Comparison of ENCODE assay signal across 8 mouse cellular contexts in genomic region chr1:168382823-168383157, GRCm38 (mm10). TPM values are rescaled to one million over a fixed set of nuclear protein-coding genes. Genes with fewer than 3 reads are reported as not detected.
A peak's percentile ranks its signal among the peaks of the same experiment; 100 is the strongest.
DNase-seq lines count a peak whose midpoint lies in the region; TF ChIP-seq lines count a peak whose summit lies in the region.

No protein-coding gene starts in this region.

- intact Hi-C loops in gastrocnemius, adult 2 months (cut with DNase I), result loop anchor here (5.0 kb wide), 2 partner anchors 50 to 95 kb away; partner anchors contain the start of gene Pbx1
- intact Hi-C loops in gastrocnemius, postnatal 14 days (cut with DNase I; ENCODE audit: low total_unique reads), result no loop called here

- no peak for TF ChIP-seq CTCF in gastrocnemius, adult 2 months (IDR thresholded peaks at IDR 0.05)

- peaks cover 10% of the 10 kb centered on the region for H3K36me3 ChIP-seq in limb, embryonic 10.5 days

- no peaks in the 10 kb centered on the region for H3K27me3 ChIP-seq in limb, embryonic 10.5 days (ENCODE audit: low read depth, poor library complexity, severe bottlenecking)

- H3K27ac ChIP-seq in gastrocnemius, adult 2 months, result peak overlapping the region; percentile 90
- H3K27ac ChIP-seq in limb, embryonic 10.5 days, result peak overlapping the region; percentile 88

- peaks cover 98% of the 10 kb centered on the region for H3K4me1 ChIP-seq in limb, embryonic 10.5 days

- peak overlapping the region; percentile 16; the same call in 1 of the 2 replicates for H3K4me3 ChIP-seq in gastrocnemius, adult 2 months
- H3K4me3 ChIP-seq in limb, embryonic 10.5 days, result peak overlapping the region; percentile 15; the same call in 1 of the 2 replicates

- H3K9me3 ChIP-seq in limb, embryonic 10.5 days (replicated peaks), result no peaks in the 10 kb centered on the region

- DNase-seq in gastrocnemius, adult 2 months, result no peak
- no peak for DNase-seq in gastrocnemius, adult 8-10 months (ENCODE audit: low spot score in 2 of 2)
- peak; percentile 72 for DNase-seq in ZHBTc4 (ENCODE audit: low read depth, low spot score)
- DNase-seq in heart, adult 9 months (ENCODE audit: low spot score in 2 of 2), result peak; percentile 51 to 65
- peak; percentile 60 for DNase-seq in limb, embryonic 10.5 days (ENCODE audit: low spot score)
- no peak for DNase-seq in layer of hippocampus, adult 18-20 months (ENCODE audit: low spot score in 2 of 2)
- no peak for DNase-seq in right cerebral cortex, postnatal 25 days
- no peak for DNase-seq in gastrocnemius, postnatal 14 days

- WGBS in limb, embryonic 10.5 days, result under 1% methylated on average over 4 of the region's 4 CpGs

RNA-seq across cellular contexts. Expression of gene Pbx1, which starts 49.3 kb away (rescaled TPM):
- 10 to 100 TPM; 16.9 to 29.3 TPM for total RNA-seq in gastrocnemius, adult 2 months (2021)
- total RNA-seq in gastrocnemius, adult 8-10 months (2022), result 10 to 100 TPM; 18.8 to 23.7 (median 20.0) TPM
- polyA plus RNA-seq in limb, embryonic 10.5 days (2016; fragmentation: Nextera tagmentation; extraction: Ambion mirVana), result 44.7 and 55.9 TPM in 2 replicates
- total RNA-seq in layer of hippocampus, adult 18-20 months (2021), result 100 to 1,000 TPM; 122 to 127 TPM
- 10 to 100 TPM; 20.3 to 23.0 TPM for total RNA-seq in gastrocnemius, postnatal 14 days (2021)

Comparison
In these comparisons a context has a peak if more than half of its experiments do, and no peak if none do; other contexts are left out.
1. DNase-seq: peak in ZHBTc4 (single experiment), heart, adult 9 months (2 of 2) and limb, embryonic 10.5 days (single experiment); none in gastrocnemius, adult 2 months (single experiment), gastrocnemius, adult 8-10 months (0 of 2), layer of hippocampus, adult 18-20 months (0 of 2), right cerebral cortex, postnatal 25 days (single experiment) and gastrocnemius, postnatal 14 days (single experiment).
2. RNA of gene Pbx1, which starts 49.3 kb away (total RNA-seq): 122 to 127 TPM in layer of hippocampus, adult 18-20 months; 16.9 to 29.3 TPM in gastrocnemius, adult 2 months, 20.3 to 23.0 TPM in gastrocnemius, postnatal 14 days and 18.8 to 23.7 TPM in gastrocnemius, adult 8-10 months; every median in the first group is over 4 times any median in the second.